Mouse (Mus musculus) hematopoietic stem cell, adult 5-6 weeks (primary cell): Measurements from ENCODE around the gene 4921530L21Rik. TPM values are rescaled to one million over a fixed set of nuclear protein-coding genes. Genes with fewer than 3 reads are reported as not detected.
A peak's percentile ranks its signal among the peaks of the same experiment; 100 is the strongest.

Source experiments
- ATAC-seq, 2 experiments: fragments of 125-278 bp in 1 of 2; replicated peaks in 1 of 2; 2 replicates each; pipeline ENCODE4 v1.8.0; 2016 to 2017; ENCODE audit warnings: inconsistent platforms in 2 of 2, mild to moderate bottlenecking in 2 of 2, moderate number of reproducible peaks in 2 of 2, low read depth in 1 of 2, moderate TSS enrichment in 1 of 2; ENCODE audit not compliant: low FRiP score in 2 of 2, poor library complexity in 2 of 2, severe bottlenecking in 2 of 2, insufficient read depth in 1 of 2, low TSS enrichment in 1 of 2
- total RNA-seq: library from RNA; stranded (forward); fragments of 172-1452, 232-1000 nt; gene quantifications from 2 replicates; pipeline ENCODE4 v1.2.3, GENCODE M21; 2017

4921530L21Rik gene
- total RNA-seq: not detected in 2 replicates

DNA sequence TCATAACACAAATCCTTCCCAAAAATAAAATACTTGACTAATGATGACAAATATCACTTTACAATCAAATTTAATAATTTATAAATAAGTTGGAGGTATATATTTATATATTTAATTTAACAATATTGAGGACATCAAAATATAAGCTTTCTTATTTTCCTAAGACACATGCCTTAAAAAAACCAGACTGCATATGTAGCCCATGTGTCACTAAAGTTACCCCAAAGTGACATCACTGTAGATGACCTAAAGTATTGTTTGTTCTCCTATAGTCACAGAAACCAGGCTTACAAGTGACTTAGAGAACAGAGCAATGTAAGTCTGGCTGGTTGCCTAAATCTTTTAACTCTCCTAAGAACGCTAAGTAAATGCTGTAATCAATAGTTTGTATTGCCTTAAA is at the start of gene 4921530L21Rik:
Gene 4921530L21Rik (plus strand): TSS at position 301 of the 400 bp plus-strand sequence.
- no peak for ATAC-seq

DNA sequence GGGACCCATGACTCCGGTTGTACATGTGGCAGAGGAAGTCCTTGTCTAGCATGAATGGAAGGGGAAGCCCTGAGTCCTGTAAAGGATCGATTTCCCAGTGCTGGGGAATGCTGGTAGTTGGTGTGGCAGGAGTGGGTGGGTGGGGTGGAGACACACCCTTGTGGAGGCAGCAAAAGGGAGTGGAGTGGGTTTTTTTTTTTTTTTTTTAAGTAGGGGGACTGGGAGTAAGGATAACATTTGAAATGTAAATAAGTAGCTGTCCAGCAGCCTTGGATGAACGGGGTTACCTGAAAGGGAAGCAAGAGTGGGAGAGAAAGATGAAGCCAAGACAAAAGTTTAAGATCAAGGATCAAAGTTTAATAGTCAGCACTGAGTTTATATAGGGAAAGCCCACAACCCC is 47.2 kb upstream of the 4921530L21Rik start:
- no peak for ATAC-seq

DNA sequence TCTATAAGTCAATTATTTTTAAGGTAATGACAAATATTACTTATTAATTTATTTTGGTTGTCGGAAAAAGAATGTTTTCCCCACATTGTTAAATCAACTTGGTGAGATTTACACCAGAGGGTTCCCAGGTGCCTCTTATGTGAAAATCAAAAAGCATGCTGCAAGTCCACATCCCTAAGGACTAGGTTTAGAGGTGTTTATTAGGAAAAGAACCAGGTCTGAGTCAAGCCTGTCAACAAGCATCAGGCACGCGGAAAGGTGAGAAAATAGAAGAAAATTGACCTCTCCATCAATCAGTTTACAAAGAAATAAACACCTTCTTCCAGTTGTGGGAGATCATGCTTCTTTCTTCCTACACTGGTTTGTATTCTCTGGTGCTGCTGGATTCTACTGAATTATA is 18.1 kb upstream of the 4921530L21Rik start:
- ATAC-seq: no peak

DNA sequence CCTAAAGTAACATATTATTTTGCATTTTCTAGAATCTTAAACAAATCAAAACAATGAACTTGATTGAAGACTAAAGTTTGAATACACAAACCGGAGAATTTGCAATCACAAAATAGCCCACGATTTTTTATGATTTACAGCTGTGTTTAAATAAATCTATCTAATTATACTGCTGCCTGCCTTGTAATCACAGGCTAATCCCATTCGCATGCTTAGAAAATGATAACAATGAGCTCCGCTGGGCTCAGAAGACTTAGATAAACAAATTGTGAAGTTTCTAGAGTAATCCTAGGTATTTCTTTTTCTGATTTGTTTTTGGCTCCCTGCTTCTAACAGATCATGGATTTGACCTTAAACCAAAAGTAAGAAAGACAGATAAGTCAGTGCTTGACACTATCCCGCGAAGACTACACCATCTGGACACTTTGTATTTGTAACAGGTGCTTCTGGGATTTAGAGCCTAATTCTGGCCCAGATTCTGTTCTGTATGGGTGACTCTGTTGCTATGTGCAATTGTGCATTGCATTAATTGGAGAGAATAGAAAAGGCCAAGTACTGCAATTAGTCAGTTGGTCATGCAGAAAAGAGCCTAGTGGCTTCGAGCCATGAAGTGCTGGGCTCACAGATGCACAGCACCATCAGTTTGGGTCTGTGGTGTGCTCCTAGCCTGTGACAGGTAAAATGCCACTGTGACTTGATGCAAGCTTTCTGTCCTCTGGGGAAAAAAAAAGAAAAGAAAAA is 15.2 kb upstream of the 4921530L21Rik start:
- no peak for ATAC-seq

DNA sequence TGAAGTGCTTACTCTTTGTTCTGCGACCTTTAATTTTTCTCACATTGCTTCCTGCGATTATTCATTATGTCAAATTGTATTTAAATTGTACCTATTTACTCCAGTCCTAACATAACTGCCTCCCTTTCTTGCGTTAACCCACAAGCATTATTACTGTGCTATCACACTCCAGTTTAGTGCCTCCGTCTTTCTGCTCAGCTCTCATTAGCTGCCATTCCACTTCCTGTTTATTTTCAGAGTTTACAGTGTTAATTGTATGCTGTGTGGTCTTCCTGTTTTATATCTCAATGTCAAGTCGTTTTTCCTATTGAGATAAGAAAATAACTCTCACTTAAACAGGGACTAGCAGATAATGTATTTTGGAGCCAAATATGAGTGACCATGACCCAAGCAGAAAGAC is 9.0 kb upstream of the 4921530L21Rik start:
- ATAC-seq: no peak

DNA sequence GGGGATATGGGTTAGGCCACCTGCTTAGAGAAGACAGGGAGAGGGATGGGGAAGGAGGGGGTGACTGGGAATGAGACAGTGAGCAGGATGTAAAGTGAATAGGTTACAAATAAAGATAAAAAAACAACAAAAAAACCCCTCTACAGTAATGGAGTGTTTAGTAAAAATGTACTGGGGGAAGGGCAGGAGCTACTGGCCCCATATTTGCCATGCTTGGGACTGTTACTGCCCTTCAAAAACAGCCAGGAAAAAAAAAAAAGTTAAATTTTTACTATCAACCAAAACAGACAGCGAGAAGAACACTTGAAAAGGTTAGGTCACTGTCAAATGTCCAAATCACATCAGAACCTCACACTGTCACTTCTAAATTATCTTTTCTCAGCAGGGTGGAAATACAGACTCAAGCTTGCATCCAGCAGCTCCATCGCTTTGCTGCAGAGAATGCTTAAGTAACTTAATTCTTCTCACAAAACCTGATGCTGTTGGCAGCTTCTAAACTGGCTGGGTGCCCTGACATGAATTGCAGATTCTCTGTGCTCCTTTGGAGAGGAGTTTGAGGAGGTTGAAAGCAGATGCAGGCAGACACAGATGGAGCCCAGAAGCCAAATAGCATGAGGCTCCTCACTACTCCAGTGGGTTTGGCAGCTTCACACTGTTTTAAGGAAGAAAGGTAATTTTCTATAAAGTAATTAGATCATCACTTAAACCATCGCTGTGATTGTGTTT is 4.1 kb upstream of the 4921530L21Rik start:
- no peak for ATAC-seq

DNA sequence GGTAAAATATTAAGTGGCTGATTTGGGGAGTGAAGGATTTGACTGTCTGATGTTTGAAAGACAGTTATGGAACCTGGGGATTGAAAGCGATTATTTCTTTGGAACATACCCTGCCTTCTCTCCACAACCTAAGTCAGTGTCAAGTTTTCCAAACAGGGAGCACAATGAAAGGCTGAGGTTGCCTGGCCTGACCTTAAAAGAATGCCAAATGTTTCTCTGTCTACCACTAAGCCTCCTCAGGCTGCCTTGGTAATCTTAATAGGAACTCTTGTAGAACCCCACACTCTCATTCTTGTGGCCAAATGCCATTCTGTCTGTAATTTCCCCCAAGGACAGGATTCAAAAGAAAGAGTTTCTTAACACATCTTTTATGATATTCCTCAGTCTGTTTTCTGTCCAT is 3.5 kb upstream of the 4921530L21Rik start:
- ATAC-seq: no peak

DNA sequence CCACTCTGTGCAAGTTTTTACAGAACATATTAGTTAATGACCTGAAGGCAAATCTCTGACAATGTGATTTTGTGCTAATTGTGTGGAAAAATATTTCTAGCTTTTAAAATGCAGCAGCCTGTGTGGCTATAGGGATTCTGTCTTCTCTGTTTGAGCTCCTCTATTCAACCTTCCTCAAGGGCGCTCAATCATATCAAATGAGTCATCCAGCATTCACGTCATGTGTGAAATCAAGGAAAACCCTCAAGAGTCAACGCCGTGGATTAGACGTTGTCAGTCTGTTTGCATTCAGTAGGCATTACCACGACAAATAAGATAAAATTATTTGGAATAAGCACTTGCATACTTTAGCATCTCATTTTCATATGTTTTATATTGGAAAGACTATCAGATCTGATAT is 18.4 kb downstream of the 4921530L21Rik start:
- ATAC-seq: no peak

DNA sequence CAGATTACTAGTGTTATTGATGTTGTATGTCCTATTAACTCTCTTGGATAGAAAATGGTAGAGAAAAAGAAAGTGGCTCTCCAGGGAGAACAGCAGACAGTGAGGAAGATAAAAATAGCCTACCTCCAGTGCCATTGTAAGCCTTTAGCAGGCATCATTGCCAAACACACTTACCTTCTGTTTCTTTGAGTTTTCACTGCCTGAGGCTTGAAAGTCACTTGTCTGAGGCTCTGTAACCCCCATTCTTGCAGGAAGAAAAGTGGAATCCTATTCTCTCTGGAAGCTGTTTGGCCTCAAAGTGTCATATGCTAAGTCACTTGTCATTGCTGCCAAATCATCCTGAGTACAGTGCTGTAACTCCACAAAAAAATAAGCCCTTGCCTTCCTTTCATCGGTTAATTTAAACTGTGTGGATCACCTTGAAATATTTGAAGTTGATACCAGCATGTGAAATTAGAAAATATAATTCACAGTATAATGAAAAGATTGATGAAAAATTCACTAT is 23.6 kb downstream of the 4921530L21Rik start:
- ATAC-seq: no peak

DNA sequence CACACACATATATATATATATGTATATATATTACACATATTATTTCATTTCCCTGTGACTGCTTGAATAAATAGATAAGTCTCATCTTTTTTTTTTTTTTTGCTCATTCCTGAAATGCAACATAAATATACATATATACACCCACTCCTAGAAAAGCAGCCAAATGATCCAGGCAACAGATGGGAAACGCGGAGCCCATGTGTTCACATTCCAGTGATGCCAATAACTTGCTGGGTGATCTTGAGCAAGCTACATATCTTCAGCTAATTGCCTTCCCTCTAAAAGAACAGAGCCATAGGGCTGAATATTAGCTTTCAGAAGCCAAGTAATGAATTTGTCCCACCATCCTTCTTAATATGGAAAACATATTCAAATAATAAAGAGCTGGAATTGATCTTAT is 32.2 kb downstream of the 4921530L21Rik start:
- ATAC-seq: no peak

DNA sequence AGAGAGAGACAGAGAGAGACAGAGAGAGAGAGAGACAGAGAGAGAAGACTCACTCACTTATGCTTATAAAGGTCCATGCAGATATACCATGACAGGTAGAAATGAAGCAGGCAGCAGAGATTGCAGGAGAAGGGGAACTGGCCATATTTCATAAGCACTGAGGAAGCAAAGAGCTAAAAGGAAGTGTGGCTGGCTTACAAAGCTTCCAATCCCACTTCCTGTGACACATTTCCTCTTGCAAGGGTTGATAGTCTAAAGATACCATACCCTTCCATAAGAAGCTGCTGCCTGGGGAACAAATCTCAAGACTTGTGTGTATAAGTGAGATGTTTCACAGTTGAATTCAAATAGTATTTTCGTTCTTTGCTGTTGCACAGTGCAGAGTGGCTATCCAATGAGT is 45.7 kb downstream of the 4921530L21Rik start:
- ATAC-seq: peak; percentile 72 to 90

DNA sequence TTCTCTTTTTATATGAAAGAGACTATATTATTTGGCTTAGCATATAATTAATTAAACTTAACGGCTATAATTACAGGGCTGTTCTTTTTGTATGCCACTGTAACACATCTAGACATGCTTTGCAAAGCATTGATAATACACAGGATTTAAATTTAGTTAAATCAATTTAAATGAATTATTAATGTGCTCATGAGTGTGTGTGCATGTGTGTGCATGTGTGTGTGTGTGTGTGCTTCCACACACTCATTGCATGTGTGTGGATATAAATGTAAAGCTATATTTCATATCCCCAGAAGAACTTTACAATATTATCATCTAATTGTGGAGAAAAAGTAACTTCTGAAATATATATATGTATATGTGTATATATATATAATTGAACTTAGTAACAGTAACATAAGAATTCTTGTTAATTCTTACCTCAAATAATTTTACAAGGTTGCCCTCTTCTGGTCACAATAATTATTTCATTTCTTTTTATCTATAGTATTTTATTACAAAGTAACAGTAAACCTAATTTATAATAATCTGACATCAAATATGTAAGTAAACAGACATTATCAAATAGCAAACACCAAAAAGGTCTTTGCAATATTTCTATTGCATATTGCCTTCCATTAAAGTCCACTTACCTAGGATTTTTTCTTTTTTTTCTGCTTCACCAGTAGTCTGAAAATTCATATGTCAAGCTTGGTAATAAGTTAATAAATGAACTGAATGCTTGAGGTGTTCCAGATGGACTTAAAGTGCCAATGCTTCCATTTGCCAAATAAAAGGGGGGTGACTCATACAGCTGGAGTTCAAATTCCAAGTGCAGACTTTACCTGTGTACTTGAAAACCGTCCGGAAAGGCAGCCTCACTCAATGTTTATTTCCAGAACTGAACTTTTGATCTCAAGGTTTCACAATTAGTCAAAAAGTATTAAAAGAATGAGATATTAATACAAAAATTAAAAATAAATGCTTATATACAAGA is 47.0 kb downstream of the 4921530L21Rik start:
- no peak for ATAC-seq
